Mouse (Mus musculus) heart, embryonic 15.5 days (tissue): ENCODE results near the gene Nbea. TPM values are rescaled to one million over a fixed set of nuclear protein-coding genes. Genes with fewer than 3 reads are reported as not detected.

Experiments
- ATAC-seq: fragments of 200-750 bp; cut with Nextera tagmentation; replicated peaks from 2 replicates; pipeline ENCODE4 v1.8.0; 2017; ENCODE audit warnings: low read depth, moderate TSS enrichment; ENCODE audit not compliant: insufficient number of reproducible peaks, insufficient read depth, low FRiP score
- H3K27ac ChIP-seq: fragments of 300-500 bp; sonication (generic); 2 replicates; pipeline ENCODE4 v1.5.1; 2015; ENCODE audit warnings: mild to moderate bottlenecking, inconsistent platforms
- H3K27me3 ChIP-seq: fragments of 300-500 bp; sonication (generic); 2 replicates; pipeline ENCODE4 v1.6.1; 2015; ENCODE audit warnings: inconsistent platforms
- H3K36me3 ChIP-seq: fragments of 300-500 bp; sonication (generic); 2 replicates; pipeline ENCODE4 v1.6.1; 2015; ENCODE audit warnings: mild to moderate bottlenecking, inconsistent platforms
- H3K4me1 ChIP-seq: fragments of 300-500 bp; sonication (generic); replicated peaks from 2 replicates; pipeline ENCODE4 v1.6.1; 2015; ENCODE audit warnings: inconsistent platforms
- H3K4me2 ChIP-seq: fragments of 300-500 bp; sonication (generic); 2 replicates; pipeline ENCODE4 v1.6.1; 2015; ENCODE audit warnings: inconsistent platforms, mild to moderate bottlenecking, moderate library complexity
- H3K4me3 ChIP-seq: fragments of 300-500 bp; sonication (generic); 2 replicates; pipeline ENCODE4 v1.5.1; 2015; ENCODE audit warnings: mild to moderate bottlenecking, inconsistent platforms
- H3K9ac ChIP-seq: fragments of 300-500 bp; sonication (generic); 2 replicates; pipeline ENCODE4 v1.6.1; 2015; ENCODE audit warnings: mild to moderate bottlenecking, inconsistent platforms
- H3K9me3 ChIP-seq: fragments of 300-500 bp; sonication (generic); replicated peaks from 2 replicates; pipeline ENCODE4 v1.6.1; 2016; ENCODE audit warnings: inconsistent platforms
- WGBS: fragments of 180-500 bp; shearing (Covaris S2); methylation state at CpG from one replicate; pipeline ENCODE4 v1.1.7; 2015; ENCODE audit warnings: mixed read lengths; 5-methylcytosine and 5-hydroxymethylcytosine counted together
- polyA plus RNA-seq: library from polyadenylated mRNA; unstranded; fragments of >200 nt; fragmentation: Nextera tagmentation; extraction: Ambion mirVana; gene quantifications from 2 replicates; pipeline ENCODE4 v1.2.1, GENCODE M21; 2015

Gene Nbea
- polyA plus RNA-seq, 1 experiment from 2014 or later, result 6.7 TPM

DNA sequence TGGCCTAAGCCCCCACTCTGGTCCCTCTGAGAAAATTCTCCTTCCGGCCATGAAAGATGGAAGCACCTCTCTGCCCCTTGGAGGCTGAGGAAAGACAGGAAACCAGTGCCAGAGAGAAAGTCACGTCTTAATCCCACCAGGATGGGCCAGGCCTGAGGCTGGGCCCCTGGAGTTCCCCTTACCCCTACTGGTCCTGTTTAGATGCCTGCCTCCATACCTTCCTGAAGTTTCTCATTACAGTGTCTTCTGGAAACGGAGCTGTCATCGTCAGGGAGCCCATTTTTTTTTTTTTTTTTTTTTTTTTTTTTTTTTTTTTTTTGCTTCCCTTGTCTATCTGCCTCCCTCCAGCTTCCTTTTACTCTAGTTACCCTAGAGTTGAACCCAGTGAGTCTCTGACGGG lies 571.5 kb downstream of the Nbea start:
- H3K4me2 ChIP-seq, result no peak overlapping the region
- H3K9me3 ChIP-seq, result no peaks in the 10 kb centered on the region
- H3K27ac ChIP-seq, result no peak overlapping the region
- ATAC-seq, result no peak
- H3K27me3 ChIP-seq, result no peaks in the 10 kb centered on the region
- H3K36me3 ChIP-seq, result no peaks in the 10 kb centered on the region
- 68% methylated on average over 4 of the region's 5 CpGs for WGBS
- H3K4me1 ChIP-seq, result no peaks in the 10 kb centered on the region
- H3K9ac ChIP-seq, result no peak overlapping the region
- no peak overlapping the region for H3K4me3 ChIP-seq

GRCm38 (mm10) chr3:55610191-55610590 lies 573.3 kb downstream of the Nbea start:
- 87% methylated on average over 12 of the region's 12 CpGs for WGBS
- H3K4me1 ChIP-seq, result no peaks in the 10 kb centered on the region
- no peak overlapping the region for H3K27ac ChIP-seq
- no peaks in the 10 kb centered on the region for H3K36me3 ChIP-seq
- no peak overlapping the region for H3K4me3 ChIP-seq
- no peaks in the 10 kb centered on the region for H3K27me3 ChIP-seq
- H3K9ac ChIP-seq, result no peak overlapping the region
- no peak for ATAC-seq
- H3K4me2 ChIP-seq, result no peak overlapping the region
- H3K9me3 ChIP-seq, result no peaks in the 10 kb centered on the region

DNA sequence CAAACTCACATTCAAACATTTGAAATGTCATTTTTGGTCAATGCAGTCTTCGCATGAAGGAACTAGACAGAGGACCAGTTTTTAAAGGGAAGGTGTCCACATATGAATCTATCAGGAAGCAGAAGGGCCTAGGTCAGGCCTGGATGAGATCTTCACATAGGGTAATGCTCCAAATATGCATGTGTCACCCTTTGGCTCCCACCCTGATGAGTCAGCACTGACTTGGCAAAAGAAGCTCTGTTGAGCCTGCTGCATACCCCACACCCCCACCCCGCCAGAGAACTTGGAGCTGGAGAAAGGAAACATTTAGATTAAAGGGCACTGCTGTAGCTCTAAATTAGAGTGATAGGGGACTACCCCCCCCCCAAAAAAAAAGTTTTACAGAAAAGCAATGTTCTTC lies 583.2 kb downstream of the Nbea start:
- ATAC-seq, result peak; percentile 66
- Histone ChIP-seq H3K4me2 (no peak overlapping the region), H3K4me3 (no peak overlapping the region), H3K27ac (no peak overlapping the region), H3K27me3 (no peaks in the 10 kb centered on the region), H3K9me3 (no peaks in the 10 kb centered on the region), H3K36me3 (no peaks in the 10 kb centered on the region), H3K4me1 (peaks cover 2% of the 10 kb centered on the region; the same call in 1 of the 2 replicates), H3K9ac (no peak overlapping the region)
- 67% methylated on average over 2 of the region's 2 CpGs for WGBS

DNA sequence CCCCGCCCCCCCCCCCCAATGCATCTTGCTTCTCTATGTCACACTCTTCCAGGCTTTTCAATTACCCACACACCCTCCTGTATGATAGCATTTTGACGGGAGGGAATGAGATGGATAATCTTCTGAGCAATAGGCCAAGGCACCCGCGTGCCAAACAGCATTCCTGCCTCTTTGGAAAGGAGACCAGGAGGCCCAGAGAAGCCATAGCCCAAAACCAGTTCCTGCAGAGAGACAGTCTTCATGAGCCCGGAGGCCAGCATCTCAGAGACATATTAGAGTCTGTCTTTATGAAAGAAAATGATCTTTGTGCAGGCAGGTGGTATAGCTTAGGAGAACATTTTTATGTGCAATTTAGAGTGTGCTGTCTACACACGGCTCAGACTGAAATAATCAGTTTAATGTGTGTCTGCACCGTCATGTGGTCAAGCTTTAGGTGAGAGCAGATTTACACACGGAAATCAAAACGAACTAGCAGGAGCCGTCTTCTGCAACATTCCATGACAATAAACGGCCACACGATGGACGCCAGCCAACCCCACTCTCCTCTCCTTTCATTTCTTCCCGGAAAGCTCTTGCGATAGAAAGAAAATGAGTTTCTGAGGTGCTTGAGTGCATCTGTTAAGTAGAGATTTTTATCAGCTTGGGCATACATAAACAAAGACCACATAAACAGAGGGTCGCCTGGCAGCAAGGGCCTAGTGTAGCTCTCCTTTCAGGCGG lies 584.0 kb downstream of the Nbea start:
- 56% methylated on average over 17 of the region's 17 CpGs for WGBS
- Histone ChIP-seq H3K9me3 (no peaks in the 10 kb centered on the region), H3K4me1 (peaks cover 2% of the 10 kb centered on the region; the same call in 1 of the 2 replicates), H3K4me3 (no peak overlapping the region), H3K4me2 (no peak overlapping the region), H3K27ac (no peak overlapping the region), H3K9ac (no peak overlapping the region), H3K27me3 (no peaks in the 10 kb centered on the region), H3K36me3 (no peaks in the 10 kb centered on the region)
- no peak for ATAC-seq

DNA sequence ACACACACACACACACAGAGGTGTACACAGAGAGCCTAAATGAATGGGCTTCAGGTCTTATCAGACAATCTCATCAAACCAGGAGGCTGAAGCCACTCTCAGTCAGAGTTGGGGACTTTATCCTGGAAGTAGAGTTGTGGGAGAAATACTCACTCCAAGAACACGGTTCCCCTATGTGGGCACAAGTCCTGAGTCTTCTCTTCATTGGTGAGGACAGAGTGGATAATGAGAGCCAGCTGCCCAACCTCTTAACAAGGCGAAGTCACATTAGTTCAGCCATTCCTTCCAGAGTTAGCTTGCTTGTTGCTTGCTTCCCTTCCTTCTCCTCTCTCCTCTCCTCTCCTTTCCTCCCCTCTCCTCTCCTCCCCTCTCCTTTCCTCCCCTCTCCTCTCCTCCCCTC lies 584.8 kb downstream of the Nbea start:
- no peak overlapping the region for H3K9ac ChIP-seq
- H3K4me1 ChIP-seq, result peaks cover 2% of the 10 kb centered on the region; the same call in 1 of the 2 replicates
- no peak overlapping the region for H3K4me2 ChIP-seq
- no peak overlapping the region for H3K4me3 ChIP-seq
- no peaks in the 10 kb centered on the region for H3K9me3 ChIP-seq
- 52% methylated on average over 2 of the region's 2 CpGs for WGBS
- H3K27me3 ChIP-seq, result no peaks in the 10 kb centered on the region
- H3K36me3 ChIP-seq, result no peaks in the 10 kb centered on the region
- ATAC-seq, result no peak
- H3K27ac ChIP-seq, result no peak overlapping the region

GRCm38 (mm10) chr3:55593312-55593711 lies 590.2 kb downstream of the Nbea start:
- Histone ChIP-seq H3K4me1 (peaks cover under 1% of the 10 kb centered on the region; the same call in 1 of the 2 replicates), H3K4me3 (no peak overlapping the region), H3K4me2 (no peak overlapping the region), H3K9me3 (no peaks in the 10 kb centered on the region), H3K27ac (no peak overlapping the region), H3K9ac (no peak overlapping the region), H3K27me3 (no peaks in the 10 kb centered on the region), H3K36me3 (no peaks in the 10 kb centered on the region)
- no peak for ATAC-seq
- WGBS, result 83% methylated on average over 5 of the region's 5 CpGs

- Histone ChIP-seq H3K36me3 (no peaks in the 10 kb centered on the region), H3K4me1 (peaks cover 7% of the 10 kb centered on the region), H3K9ac (no peak overlapping the region), H3K4me2 (no peak overlapping the region), H3K9me3 (no peaks in the 10 kb centered on the region), H3K27me3 (no peaks in the 10 kb centered on the region), H3K4me3 (no peak overlapping the region), H3K27ac (no peak overlapping the region)
- WGBS, result 72% methylated on average over 6 of the region's 6 CpGs
- ATAC-seq, result no peak
These were observed 592.8 kb downstream of the Nbea start for GRCm38 (mm10) chr3:55590727-55591126.

DNA sequence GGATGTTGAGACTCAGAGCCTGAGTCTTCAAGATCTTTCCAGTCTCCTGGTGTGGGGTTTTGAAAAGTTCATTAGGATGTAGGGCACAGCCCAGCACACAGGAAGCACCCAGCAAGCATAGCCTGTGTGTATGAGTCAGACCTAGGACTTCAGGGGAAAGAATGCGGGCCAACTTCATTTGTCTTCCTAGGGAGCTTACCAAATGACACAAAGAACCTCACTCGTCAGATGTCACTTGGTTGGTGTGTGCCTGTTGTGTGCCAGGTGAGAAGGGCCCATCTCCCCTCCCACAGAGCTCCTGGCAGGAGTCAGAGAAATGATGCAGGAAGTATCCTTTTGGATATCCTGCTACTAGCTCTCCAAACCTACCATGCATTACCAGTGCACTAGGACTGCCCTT lies 593.2 kb downstream of the Nbea start:
- Histone ChIP-seq H3K4me3 (no peak overlapping the region), H3K4me1 (peaks cover 7% of the 10 kb centered on the region), H3K4me2 (no peak overlapping the region), H3K9me3 (no peaks in the 10 kb centered on the region), H3K27ac (no peak overlapping the region), H3K27me3 (no peaks in the 10 kb centered on the region), H3K9ac (no peak overlapping the region), H3K36me3 (no peaks in the 10 kb centered on the region)
- no peak for ATAC-seq
- 69% methylated on average over 2 of the region's 2 CpGs for WGBS

- H3K4me2 ChIP-seq, result no peak overlapping the region
- H3K4me1 ChIP-seq, result peaks cover 7% of the 10 kb centered on the region
- H3K9ac ChIP-seq, result no peak overlapping the region
- H3K27ac ChIP-seq, result no peak overlapping the region
- no peaks in the 10 kb centered on the region for H3K27me3 ChIP-seq
- no peaks in the 10 kb centered on the region for H3K9me3 ChIP-seq
- 70% methylated on average over 8 of the region's 8 CpGs for WGBS
- no peak overlapping the region for H3K4me3 ChIP-seq
- H3K36me3 ChIP-seq, result no peaks in the 10 kb centered on the region
- ATAC-seq, result no peak
These were observed 594.0 kb downstream of the Nbea start for GRCm38 (mm10) chr3:55589402-55589944.

- 0 out of 2 replicates have a peak, but pooled peaks have one; percentile 35 for ATAC-seq
- Histone ChIP-seq H3K4me2 (no peak overlapping the region), H3K4me3 (no peak overlapping the region)
These were observed 595.2 kb downstream of the Nbea start for GRCm38 (mm10) chr3:55587972-55588946.

DNA sequence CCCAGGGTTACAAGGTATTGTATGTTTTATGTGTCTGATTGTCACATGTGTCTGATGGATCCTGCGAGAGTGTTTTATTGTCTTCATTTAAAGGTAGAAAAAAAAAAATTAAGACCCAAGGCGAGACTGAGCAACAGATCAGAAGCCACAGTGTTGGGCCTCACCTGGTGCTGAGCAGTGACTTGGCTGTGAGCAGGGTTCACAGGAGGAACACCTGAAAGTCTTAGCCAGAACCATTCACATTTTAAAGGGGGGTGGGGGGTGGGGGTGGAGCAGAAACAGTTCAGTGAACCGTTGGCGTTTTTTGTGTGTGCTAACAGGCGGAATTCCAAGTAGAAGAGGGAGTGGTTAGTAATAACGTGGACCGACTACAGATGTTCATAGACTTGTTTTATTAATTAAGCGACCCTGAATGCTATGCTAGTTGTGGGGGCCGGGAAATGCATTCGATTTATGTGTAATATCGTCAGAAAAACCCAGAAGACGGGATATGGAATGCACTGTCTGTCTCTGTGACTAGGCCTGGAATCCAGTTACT lies 596.0 kb downstream of the Nbea start:
- Histone ChIP-seq H3K4me1 (peaks cover 7% of the 10 kb centered on the region), H3K9me3 (no peaks in the 10 kb centered on the region), H3K9ac (no peak overlapping the region), H3K27ac (no peak overlapping the region), H3K27me3 (no peaks in the 10 kb centered on the region), H3K4me3 (no peak overlapping the region), H3K4me2 (no peak overlapping the region), H3K36me3 (no peaks in the 10 kb centered on the region)
- no peak for ATAC-seq
- WGBS, result 61% methylated on average over 12 of the region's 12 CpGs

More at GRCm38 (mm10) chr3:55587972-55588946, 595.2 kb downstream of the Nbea start:
- 20% methylated on average over 12 of the region's 12 CpGs for WGBS
- Histone ChIP-seq H3K9me3 (no peaks in the 10 kb centered on the region), H3K9ac (no peak overlapping the region), H3K36me3 (no peaks in the 10 kb centered on the region), H3K27ac (no peak overlapping the region), H3K4me1 (peaks cover 7% of the 10 kb centered on the region), H3K27me3 (no peaks in the 10 kb centered on the region)
